Mouse (Mus musculus) regulatory T cell (primary cell): ENCODE data around the gene Rdh7.
"Not testable (repeated sequence)": the region's sequence is repeated elsewhere in the genome, so short reads cannot be mapped to it uniquely, and the experiment has no call there.

ENCODE experiments used
- in situ Hi-C: fragments of 300-600 bp; cut with MboI, MseI; formaldehyde crosslinking; loops from one replicate; pipeline ENCODE4 v1.15.1; 2025; ENCODE audit warnings: high pct_unique_total_duplicates

Rdh7 gene

GRCm38 (mm10) chr10:127888605-127889004 lies at the start of gene Rdh7:
Rdh7 (minus strand) TSS chr10:127888817.
- in situ Hi-C loops, result no loop called here

- in situ Hi-C loops, result no loop called here
These were observed 48.9 kb upstream of the Rdh7 start for GRCm38 (mm10) chr10:127937428-127938010.

- in situ Hi-C loops, result no loop called here
These were observed 48.3 kb upstream of the Rdh7 start for GRCm38 (mm10) chr10:127936747-127937409.

DNA sequence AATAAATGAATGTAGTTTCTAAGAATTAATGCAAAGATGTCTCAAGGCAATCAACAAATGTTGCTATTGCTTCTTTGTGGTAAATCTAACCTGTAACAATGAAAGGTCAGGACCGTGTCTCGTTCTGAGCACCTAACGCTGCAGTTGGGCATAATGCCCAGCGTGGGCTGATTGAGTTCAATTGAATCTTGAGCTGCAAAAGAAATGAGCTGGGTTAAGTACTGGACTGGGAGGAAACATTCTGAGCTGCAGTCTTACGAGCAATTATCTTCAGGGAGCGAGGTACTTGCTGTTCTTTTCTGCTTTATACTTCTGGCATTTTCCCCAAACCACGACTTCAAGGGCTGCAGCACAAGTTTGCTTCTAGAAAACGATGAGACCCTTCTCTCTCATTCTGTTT lies 47.7 kb upstream of the Rdh7 start:
- in situ Hi-C loops, result no loop called here

DNA sequence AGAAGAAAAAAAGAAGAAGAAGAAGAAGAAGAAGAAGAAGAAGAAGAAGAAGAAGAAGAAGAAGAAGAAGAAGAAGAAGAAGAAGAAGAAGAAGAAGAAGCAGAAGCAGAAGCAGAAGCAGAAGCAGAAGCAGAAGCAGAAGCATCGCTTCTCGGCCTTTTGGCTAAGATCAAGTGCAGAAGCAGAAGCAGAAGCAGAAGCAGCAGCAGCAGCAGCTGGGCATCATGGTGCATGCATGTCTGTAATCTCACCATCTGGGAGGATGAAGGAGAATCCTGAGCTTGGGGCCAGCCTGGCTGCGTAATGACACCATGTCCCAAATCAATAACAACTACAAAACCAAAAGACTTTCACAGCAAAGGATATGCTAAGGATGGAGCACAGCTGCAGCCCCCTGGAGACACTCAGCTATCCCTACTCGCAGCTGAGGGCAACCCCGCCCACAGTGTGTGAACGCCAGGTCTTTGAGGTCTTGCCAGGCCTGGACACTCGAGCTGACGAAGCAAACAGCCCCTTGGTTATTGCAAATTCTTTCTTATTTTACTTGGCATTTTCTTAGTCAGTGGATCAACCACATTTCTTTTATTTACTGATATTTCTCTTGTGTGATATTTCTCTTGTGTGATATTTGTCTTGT lies 43.8 kb upstream of the Rdh7 start:
- in situ Hi-C loops, result no loop called here

DNA sequence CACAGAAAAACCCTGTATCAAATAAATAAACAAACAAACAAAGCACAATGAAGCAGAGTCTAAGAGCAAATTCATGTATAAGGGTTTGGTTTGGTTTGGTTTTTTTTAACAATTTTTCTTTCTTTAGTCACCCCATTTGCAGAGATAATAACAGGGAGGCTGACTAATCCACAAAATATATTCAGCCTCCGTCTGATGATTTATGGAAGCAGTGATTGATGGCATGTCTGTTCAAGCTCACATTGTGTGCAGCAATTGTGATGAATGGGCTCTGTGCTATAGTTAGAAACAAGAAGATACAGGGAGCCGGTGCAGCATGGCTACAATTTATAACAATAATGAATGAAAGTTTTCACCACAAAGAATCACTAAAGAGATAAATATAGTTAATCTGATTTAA lies 39.1 kb upstream of the Rdh7 start:
- in situ Hi-C loops, result no loop called here

DNA sequence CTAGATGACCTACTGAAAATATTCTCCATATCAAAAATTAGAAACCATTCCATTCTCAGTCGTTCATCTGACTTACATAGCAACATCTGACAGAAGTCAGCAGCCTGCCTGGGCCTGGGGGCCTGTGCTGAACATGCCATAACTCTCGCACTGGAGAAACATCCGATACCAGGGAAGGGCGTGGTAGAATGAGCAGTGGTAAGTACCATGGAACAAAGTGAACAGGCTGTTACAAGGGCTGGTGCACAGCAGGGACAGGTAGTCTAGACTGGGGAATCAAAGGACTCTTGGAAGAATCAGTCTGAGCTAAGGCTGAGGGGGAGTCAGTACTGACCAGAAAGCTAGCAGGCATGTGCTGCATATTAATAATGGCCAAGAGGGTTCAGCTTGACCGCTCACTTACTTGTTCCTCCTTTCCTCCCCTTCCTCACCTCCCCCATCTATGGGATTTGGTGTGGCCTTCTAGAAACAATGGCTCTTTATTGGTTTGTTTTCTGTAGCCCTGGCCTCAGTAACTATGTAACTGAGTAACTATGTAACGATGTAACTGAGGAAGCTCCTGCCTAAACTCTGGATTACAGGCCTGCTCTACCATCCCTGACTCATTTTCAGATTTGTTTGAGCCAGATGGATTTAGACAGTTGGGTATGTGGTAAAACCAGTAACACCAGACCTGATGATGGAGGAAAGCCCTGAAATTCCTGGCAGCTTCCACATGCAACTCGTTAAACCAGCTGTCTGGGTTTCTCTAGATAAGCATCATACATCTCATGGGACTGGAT lies 36.2 kb upstream of the Rdh7 start:
- in situ Hi-C loops, result no loop called here

DNA sequence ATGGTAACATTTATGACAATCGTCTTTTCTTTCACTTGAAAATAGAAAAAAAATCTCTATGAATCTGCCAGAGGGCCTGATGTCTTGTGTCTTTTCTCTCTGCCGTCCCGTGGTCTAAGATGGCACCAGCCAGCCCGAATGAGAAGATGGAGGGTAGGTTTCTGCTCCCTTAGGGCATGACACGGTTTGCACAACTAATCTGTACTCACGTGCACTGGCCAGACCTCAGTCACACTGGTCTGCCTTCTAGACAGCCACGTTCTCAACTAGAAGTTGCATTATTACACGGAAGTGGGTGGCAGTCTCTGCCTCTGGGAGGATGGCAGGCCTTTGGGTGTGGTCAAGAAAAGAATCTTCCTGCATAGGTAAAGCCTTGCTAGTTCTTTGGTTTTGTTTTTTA lies 34.4 kb upstream of the Rdh7 start:
- in situ Hi-C loops, result no loop called here

GRCm38 (mm10) chr10:127922241-127922640 lies 33.6 kb upstream of the Rdh7 start:
- in situ Hi-C loops, result no loop called here

DNA sequence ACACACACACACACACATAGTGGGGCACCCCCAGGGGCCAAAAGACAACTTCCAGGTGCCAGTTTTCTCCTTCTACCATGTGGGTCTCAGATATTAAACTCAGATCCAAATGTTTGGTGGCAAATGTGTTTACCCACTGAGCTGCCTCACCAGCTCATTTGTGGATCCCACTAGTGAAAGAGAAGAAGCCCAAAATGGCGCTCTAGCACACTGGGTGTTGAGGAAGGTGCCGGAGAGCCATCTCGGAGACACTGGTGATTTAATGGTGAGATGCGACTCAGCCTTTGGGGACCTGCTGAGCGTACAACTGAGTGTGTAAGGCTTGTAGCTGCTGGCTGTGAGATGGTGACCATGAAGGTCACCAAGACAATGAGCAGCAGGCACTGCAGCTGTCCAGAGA lies 29.0 kb upstream of the Rdh7 start:
- in situ Hi-C loops, result no loop called here

- in situ Hi-C loops, result not testable (repeated sequence)
These were observed 28.6 kb upstream of the Rdh7 start for GRCm38 (mm10) chr10:127917183-127917582.

- in situ Hi-C loops, result no loop called here
These were observed 27.0 kb upstream of the Rdh7 start for GRCm38 (mm10) chr10:127915578-127915977.

DNA sequence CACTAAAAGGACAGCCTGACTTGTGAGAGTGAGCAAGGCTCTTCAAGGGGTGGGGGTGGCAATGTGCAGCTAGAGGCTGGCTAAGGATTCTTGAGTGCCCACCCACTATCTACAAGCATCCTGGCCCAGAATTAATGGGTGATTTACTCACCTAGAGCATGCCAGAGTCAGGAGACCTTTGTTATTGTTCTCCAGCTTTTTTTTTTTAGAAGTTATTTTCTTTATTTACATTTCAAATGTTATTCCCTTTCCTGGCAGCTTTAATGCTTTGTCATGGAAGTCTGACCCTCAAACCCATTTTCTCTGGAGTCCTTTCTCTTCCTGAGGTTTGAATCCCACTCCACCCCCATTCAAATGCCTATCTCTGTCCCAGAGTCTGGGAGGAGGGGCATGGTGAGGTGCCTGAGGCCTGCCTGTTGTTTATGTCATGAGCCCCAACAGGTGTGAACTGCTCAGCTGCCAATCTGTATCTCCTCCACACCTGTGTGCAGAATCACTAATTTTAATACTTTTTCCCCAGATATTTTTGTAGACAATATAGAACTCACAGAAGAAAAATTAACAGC lies 18.9 kb upstream of the Rdh7 start:
- in situ Hi-C loops, result no loop called here

DNA sequence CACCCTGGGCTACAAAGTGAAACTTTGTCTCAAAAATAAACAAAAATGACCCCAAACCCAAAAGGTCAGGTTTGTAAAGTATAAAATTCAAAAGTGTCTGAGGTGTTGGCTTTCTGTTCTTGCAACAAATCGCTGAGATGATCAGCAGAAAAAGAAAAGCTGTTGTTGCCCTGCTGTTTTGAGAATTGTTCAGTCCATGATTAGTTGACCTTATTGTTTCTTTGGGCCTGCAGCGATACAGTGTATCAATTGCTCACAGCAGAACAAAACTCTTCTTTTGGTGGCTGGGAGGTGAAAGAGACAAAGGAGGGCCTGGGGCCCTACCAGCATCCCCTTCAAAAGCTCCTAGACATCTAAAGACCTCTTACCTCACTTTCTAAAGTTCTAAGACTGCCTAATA lies 17.5 kb upstream of the Rdh7 start:
- in situ Hi-C loops, result no loop called here

DNA sequence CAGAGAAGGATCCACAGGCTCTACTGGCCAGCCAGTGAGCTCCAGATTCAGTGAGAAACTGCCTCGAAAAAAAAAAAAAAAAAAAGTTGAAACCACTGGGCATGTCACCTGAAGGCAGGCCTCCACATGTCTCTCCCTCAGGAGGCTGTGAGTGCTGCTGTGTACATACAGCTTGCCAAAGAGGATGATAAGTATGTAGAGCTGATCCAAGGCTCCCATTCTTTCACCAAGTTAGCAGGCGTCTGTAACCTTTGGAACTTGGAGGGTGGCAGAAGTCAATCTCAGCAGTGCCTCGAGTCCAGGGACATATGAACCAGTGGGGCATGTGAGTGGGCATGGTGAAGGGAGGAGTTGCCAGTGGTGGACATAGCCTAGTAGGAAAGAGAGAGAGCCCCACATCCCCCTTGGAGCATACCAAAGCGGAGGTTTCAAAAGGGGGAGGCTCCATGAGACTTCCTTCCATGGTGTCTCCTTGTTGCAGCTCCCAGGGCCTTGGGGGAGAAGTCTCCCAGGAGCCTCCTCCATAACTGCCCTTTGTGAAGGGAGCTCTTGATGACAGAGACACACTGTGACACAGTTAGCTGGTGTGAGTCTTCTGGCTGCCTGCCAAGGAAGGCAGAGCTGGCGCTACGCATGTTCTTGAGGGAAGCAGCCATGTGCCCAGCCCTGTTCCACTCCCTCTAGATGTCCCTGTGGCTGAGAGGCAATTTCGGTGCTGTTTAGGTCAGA lies 16.3 kb upstream of the Rdh7 start:
- in situ Hi-C loops, result no loop called here

GRCm38 (mm10) chr10:127903116-127903515 lies 14.5 kb upstream of the Rdh7 start:
- in situ Hi-C loops, result no loop called here

DNA sequence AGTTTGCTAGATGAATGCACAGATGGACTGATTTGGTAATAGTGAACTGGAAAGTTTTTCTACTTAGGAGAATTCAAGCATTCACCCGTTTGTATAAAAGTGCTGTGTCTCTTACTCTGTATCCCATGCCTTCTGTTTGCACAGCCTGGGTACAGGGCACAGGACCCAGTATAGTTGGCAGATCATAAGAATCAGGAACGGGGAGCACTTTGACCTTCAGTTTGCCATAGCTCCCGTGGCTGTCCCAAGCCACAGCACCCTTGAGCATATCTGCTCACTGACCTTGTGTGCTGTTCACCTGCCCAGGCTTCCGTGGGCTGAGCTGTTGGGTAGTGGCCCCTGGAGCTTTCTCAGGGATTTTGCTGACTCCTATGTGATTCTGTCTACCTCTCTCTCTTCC lies 13.1 kb upstream of the Rdh7 start:
- in situ Hi-C loops, result no loop called here

- in situ Hi-C loops, result no loop called here
These were observed 11.2 kb upstream of the Rdh7 start for GRCm38 (mm10) chr10:127899783-127900182.

- in situ Hi-C loops, result no loop called here
These were observed 9.6 kb upstream of the Rdh7 start, which contains the start of gene Sdr9c7 for GRCm38 (mm10) chr10:127898218-127898617. Sdr9c7 (plus strand) TSS chr10:127898518.

DNA sequence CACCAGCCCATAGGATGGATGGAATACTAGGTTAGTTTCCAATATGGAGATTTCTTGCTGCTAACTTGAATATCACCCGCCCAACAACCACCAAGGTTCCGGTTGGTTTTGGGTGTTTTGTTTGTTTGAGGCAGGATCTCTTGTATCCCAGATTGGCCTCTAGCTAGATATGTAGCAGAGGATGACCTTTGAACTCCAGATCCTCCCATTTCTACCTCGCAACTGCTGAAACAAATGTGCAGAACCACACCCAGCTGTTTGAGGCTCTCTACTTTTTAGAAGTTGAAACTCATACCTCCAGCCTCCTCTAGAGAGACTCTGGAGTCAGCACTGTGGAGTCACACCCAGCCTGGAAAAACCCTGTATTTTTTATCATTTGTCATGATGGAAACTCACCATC lies 8.9 kb upstream of the Rdh7 start:
- in situ Hi-C loops, result no loop called here

GRCm38 (mm10) chr10:127896705-127897104 lies 8.1 kb upstream of the Rdh7 start:
- in situ Hi-C loops, result no loop called here
